Mouse (Mus musculus) cerebellum, postnatal 25 days (tissue): ENCODE measurements around the gene Tmeff1.

Source experiments
- DNase-seq, 2 experiments: peaks; one replicate each; pipeline ENCODE4 v3.0.0; 2021; ENCODE audit warnings: mixed read lengths in 2 of 2

Gene Tmeff1

DNA sequence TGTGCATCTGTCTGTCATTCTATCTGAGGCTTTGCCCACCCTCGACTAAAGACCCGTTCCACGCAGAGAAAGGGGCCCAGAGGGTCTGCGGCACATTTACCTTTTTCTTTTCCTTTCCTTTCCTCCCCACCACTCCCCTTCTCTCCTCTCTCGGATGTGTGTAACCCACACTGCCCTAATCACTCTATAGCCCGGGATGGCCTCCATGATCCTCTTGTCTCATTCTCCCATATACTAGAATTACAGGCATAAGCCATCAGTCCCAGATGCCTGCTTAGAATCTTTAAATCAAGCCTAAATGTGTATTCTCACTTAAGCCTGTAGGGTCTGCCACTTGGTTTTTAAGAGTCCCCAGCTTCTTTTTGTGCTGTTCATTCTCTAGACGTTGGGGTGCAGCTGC, 8.6 kb upstream of the Tmeff1 start:
- DNase-seq = no peak

DNA sequence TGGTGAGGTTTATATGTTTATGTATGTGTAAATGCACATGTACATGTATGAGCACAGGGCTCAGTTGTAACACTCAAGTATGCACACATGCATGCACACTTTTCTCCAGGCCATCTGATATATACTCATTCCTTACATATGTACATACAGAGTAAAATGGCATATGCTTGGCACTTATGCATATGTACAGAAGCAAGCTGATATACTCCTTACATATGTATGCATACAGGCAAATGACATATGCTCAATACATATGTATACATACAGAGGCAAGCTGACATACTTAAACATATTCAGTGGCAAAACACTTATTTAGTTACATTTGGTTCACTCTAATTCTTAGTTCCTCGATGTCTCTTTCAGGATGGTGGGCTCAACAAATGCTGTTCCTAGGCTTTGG, 7.1 kb upstream of the Tmeff1 start:
- DNase-seq = no peak

- DNase-seq = no peak
Observed at GRCm38 (mm10) chr4:48578399-48578798, 6.6 kb upstream of the Tmeff1 start.

DNA sequence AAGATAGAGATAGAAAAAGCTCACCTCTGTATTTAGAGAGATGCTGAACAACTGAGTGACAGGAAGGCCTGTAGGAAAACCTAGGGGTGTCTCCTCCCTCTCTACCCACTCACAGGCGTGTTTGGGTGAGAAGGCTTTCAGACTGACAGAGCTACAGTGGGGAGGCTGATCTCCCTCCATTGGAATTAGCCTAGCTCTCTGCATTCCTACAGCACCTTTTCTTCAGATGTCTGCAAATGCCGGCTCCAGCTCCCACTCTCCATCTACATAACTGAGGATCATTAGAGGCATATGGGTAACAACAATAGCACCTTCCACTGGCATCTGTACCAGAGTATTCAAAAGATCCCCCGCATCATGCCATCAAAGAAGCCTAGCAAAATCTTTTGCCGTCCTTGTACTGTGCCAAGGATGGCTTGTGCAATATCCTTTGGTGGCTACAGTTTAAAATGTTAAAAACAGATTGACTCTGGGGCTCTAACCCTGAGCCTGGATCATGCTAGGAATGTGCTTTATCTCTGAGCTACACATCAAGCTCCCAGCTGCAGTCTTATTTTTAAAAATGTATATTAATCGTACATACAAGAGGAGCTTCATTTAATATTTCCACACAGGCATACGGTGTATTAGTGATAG, 5.4 kb upstream of the Tmeff1 start:
- no peak for DNase-seq

DNA sequence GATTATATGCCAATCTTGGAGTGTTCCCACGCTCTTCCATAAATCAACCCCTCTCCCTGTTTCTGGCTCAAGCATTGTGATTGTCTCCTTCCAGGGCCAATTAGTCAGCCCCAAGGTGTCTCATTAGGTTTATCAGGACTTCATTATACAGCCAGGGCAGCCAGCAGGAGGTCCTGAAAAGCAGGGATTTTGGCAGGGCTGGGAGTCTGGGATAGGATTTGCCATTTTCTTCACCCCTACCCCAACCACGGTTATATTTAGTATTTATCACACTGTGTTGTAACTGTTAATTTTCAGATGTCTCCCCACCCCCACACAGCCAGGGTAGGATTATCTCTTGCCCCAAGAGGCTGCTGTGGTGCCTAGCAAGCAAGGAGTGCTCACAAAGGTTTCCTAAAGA, 3.8 kb upstream of the Tmeff1 start:
- DNase-seq = no peak

DNA sequence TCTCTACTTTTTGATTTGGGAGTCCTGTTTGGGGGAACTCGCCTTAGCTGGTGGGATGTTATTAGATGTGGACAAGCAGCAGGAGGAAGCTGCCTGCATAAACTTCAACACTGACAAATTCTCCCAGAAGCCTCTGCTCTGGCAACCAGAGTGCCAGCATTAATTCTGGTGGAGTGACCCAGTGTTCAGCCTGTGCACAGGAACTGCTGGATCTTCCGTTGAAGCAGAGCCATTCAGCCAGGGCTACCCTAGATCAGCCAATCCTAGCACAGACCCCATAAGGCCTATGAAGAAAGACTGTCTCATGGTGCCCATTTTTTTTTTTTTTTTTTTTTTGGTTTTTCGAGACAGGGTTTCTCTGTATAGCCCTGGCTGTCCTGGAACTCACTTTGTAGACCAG, 3.0 kb upstream of the Tmeff1 start:
- DNase-seq = no peak

DNA sequence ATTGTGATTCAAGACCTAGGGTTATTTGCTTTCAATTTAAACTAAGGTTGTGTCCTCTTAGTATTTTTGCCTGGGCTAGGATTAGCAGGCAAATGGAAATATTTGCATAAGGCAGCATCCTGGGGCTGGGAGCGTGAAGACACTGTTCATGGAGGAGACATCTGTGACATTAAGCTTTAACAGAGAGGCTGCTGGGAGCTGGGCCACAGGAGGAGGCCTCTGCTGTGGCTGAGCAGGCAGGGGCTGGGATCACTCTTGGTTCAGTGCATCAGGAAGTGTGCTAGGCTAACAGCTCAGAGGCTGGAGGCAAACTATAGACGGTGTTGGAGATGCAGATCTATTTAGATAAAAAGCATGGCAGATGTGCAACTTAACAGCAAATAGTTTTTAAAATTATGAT, 2.0 kb upstream of the Tmeff1 start:
- DNase-seq = no peak

GRCm38 (mm10) chr4:48585241-48586098, 496 bp downstream of the Tmeff1 start:
- DNase-seq = peak; percentile 49 to 64

DNA sequence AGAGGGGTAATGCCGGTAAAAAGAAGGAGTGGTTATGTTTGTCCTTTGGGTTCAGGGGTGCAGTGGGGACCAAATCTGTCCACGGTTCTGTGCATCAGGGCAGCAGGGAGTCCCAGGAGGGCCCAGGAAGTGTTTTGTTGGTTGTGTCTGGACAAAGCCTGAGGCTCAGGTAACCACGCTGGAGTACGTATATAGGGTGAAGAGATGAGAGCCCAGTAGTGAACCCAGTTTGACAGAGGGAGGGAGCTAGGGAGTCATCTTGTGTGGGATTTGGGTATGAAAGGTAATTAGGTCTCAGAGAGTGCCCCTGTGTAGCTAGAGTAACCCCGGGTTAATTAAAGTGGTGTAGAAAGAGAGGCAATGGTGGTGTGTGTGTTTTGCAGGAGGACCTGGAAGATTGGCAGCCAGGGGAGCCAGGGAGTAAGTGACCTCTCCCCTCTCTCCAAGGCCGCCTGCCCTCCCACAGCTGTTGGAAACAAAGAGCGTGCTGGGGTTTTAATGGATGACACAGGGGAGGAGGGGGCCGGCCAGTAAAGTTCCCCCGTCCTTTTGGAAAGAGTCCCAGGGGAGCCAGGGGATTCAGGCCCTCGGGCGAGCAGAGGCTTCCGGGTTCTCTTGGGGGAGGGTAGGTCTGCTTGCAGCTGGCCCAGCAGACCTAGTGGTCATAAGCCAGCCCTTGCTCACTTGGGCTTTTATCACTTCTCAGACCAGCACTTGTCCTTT, 1.3 kb downstream of the Tmeff1 start:
- DNase-seq = peak; percentile 16 to 18

GRCm38 (mm10) chr4:48587526-48587925, 2.6 kb downstream of the Tmeff1 start:
- DNase-seq = peak in 1 of 2 experiments; percentile 18

- no peak for DNase-seq
Observed at GRCm38 (mm10) chr4:48588576-48588975, 3.6 kb downstream of the Tmeff1 start.

DNA sequence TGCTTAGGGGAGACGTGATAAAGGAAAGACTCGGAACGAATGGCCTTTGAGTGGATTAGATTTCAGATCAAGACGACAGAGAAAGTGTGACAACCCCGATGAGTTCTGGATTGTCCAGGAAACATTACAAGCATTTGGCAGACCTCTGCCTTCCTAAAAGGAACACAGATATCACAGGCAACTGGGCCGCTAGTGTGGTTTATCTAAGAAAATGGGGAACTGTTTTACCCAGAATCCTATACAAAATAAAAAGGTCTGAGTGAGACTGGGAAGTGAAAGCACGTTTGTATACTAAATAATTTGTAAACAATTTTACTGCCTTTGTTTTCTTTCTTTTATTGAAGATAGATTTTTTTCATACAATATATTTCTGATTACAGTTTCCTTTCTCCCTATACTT, 5.9 kb downstream of the Tmeff1 start:
- DNase-seq = no peak

DNA sequence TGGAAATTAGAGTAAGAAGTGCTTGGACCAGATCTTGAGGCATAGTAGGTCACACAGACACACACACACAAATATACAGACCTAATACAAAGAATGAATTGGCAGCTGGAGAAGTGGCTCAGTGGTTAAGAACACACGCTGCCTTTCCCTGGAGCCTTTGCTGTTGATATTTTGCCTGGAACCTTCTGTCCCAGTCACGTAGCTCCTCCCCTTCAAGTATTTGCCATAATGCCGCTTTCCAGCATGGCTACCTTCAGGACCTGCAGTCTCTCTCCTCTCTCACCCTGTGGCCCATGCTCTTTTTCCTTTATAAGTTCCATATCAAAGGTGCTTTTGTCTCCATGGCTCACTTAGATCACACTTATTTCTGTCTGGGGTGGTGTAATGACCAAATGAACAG, 6.4 kb downstream of the Tmeff1 start:
- DNase-seq = no peak

- no peak for DNase-seq
Observed at GRCm38 (mm10) chr4:48592328-48592727, 7.4 kb downstream of the Tmeff1 start.

DNA sequence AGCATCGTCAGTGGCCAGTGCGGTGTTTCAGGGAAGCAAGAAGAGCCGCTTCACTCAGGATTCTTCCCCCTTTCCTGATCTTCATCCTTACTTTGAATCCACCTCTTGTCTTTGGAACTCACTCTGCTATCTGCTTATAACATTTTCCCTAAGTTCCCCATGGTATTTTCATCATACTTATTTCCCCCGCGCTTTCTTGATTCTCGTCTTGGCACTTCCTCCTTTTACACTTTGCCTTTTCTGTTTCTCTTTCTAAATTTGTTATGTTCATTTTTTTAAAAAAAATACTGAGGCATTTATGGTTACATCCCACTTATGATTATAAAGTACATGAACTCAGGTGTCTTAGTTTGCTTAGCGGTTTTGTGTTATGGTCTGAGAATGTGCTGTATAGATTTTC, 7.9 kb downstream of the Tmeff1 start:
- DNase-seq = no peak

- DNase-seq = no peak
Observed at GRCm38 (mm10) chr4:48596111-48596510, 11.1 kb downstream of the Tmeff1 start.

GRCm38 (mm10) chr4:48605650-48606049, 20.7 kb downstream of the Tmeff1 start:
- DNase-seq = no peak

- DNase-seq = no peak
Observed at GRCm38 (mm10) chr4:48609485-48609884, 24.5 kb downstream of the Tmeff1 start.

- no peak for DNase-seq
Observed at GRCm38 (mm10) chr4:48610251-48610650, 25.3 kb downstream of the Tmeff1 start.

DNA sequence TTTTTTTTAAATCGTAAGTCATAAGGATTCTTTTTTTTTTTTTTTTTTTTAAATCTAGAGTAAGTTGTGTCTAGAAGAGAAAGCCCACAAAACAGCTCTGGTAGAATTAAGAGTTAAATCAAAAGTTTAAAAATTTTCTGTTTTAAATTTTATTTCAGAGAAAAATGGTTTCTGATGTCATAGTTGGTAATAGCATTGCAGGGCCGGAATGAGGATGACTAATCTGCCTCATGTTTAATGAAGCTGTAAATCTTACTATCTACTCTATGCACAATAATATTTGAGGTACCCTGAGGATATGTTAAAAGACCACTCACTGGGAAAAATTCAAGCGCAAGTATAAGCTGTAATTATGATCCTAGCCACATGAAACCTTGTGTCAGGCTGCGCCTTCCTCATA, 30.5 kb downstream of the Tmeff1 start:
- no peak for DNase-seq

DNA sequence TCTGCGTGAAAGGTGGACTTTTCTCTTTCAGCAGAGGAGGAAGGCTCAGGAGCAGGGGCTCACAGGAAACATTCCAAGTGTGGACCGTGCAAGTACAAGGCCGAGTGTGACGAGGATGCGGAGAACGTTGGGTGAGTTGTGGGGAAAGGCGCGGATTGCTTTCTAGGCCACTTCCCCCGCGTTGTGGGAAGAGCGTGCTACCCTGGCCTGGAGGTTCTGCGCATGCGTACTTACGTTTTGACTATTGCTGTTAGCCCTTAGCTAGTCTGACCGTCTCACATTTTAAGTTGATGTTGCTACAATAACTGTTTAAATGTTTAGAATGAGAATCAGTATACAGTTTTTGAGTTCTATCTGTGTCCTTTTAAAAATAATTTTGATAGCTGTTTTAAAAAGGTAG, 32.2 kb downstream of the Tmeff1 start:
- no peak for DNase-seq

DNA sequence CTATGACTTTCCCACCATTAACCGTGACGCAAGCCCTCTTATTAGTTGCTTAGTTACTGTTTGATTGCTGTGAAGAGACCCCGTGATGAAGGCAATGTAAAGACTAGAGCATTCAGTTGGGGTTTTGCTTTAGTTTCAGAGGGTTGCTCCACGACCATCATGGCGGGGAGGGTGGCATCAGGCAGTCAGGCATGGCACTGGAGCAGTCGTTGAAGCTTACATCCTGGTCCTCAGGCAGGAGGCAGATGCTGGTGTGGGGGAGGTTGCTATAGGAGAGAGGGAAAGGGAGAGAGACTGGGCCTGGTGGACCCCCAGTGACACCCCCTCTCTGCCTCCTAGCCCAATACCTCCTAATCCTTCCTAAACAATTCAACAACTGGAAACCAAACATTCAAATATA, 35.1 kb downstream of the Tmeff1 start:
- no peak for DNase-seq

- DNase-seq = no peak
Observed at GRCm38 (mm10) chr4:48622246-48622645, 37.3 kb downstream of the Tmeff1 start.

DNA sequence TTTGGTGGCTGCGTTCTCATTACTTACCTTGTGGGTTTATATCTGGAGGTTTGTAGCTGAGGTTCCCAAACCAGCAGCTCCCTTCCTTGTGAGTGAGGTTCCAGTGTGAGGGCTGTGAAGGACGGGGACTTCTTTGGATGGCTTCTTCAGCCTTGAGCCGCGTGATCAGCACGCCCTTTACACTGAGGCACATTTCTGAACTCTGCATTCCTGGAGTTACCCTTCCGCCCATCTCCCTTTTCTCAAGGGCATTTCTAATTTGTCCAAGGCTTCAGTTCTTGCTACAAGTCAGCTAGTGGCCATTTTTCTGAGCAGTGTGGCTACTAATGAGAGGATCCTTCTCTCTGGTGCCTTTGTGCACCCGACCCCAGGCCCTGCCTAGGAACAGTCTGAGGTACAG, 38.0 kb downstream of the Tmeff1 start:
- DNase-seq = no peak
